Mouse (Mus musculus): ENCODE data around the gene Acss2.

- TF ChIP-seq CTCF (IDR thresholded peaks at IDR 0.05; ENCODE audit: low read depth, low read length) (peak; percentile 98), POLR2A (IDR thresholded peaks at IDR 0.05; ENCODE audit: borderline replicate concordance, low read depth, low read length) (no peak)
Measured at GRCm38 (mm10) chr2:155627030-155627738, 109.4 kb downstream of the Acss2 start.

Data from bone marrow macrophage, adult 2 months (primary cell).